Mouse (Mus musculus): ENCODE data around the gene Gimap1.
A peak's percentile ranks its signal among the peaks of the same experiment; 100 is the strongest.

Gimap1 gene

DNA sequence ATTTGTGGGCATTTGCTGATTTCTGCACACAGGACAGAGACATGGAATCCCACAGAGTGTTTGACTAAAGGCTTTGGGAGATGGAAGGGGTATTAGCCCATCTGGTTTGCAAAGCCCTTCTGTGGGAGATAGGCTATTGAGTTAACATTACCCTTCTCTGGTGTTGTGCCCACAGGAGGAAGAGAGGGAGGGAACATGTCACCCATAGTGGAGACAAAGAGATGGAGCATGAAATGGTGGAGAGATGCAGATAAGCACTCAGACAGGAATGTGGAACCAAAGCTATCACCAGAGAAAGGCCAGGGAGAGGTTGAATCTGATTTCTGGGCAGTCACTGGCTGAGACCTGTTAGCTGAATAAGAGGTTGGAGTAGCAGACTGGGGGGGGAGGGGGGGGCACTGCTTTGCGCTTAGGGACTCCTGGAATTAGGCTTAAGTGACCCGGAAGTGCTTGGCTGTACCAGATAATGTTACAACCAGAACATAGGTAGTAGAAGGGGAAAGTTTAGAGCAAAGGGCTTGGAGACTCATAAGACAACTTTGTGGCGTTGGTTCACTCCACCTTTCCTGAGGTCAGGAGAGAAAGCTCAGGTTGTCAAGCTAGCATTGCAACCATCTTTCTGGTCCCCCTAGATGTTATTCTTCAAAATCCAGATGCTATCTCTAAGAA is 1.8 kb downstream of the Gimap1 start:
- no peak for DNase-seq (ENCODE audit: low spot score)

DNA sequence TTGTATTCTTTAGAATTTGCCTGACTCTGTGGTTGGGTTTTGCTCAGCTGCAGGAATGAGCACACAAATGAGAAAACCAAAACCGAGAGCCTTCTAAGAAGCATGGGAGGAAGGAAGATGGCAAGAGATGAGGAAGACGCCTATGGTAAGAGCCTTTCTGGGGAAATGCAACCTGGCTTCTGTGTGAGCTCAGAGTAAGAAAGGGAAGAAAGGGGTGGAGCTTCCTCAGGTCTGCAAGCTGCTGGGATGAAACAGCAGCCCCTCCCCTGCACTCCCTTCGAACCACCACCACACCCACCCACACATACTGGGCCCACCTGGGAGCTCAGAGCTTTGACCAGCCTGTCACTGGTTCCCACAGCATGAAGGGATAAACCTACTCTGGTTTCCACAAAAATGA is 2.4 kb downstream of the Gimap1 start:
- peak; percentile 77 for DNase-seq (ENCODE audit: low spot score)

DNA sequence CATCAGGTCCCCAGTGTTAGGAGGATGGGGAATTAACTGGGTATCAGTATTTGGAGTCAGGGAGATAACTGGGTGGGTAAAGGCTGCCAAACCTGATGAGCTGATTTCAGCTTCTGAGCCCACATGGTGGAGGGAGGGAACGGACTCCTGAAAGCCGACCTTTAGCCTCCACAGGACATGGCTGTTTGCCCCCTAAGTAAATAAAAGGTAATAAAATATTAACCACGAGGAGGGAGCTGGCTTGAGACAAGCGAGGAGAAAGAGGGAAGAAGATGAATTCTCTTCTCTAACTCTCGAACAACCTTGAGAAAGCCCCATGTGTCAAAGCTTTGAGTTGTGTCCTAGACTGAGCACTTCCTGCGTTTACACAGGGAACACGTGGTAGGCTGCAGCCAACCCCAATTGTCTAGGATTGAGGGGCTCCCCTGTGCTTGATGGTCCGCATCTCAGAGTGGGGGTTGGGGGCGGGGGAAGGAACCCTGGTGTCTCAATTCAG is 2.9 kb downstream of the Gimap1 start:
- peak; percentile 83 for DNase-seq (ENCODE audit: low spot score)

DNA sequence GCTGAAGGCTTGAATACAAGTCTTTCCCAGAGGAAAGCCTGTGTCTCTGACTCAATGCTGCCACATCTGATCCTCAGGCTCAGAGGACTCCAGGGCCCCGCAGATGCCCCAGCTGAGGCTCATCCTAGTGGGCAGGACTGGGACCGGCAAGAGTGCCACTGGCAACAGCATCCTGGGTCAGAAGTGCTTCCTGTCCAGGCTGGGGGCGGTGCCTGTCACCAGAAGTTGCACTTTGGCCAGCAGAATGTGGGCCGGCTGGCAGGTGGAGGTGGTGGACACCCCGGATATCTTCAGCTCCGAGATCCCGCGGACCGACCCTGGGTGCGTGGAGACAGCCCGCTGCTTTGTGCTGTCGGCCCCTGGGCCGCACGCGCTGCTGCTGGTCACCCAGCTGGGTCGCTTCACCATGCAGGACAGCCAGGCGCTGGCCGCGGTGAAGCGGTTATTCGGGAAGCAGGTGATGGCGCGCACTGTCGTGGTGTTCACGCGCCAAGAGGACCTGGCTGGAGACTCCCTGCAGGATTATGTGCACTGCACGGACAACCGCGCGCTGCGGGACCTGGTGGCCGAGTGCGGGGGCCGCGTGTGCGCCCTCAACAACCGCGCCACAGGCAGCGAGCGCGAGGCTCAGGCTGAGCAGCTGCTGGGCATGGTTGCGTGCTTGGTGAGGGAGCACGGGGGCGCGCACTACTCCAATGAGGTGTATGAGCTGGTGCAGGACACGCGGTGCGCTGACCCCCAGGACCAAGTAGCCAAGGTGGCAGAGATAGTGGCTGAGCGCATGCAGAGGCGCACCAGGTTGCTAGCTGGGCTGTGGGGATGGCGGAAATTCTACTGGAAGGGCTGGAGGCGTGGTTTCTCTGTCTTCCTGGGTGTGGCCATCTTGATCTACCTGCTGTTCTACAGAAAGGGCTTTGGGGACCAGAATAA is 3.8 kb downstream of the Gimap1 start:
- DNase-seq (ENCODE audit: low spot score), result peak; percentile 72

DNA sequence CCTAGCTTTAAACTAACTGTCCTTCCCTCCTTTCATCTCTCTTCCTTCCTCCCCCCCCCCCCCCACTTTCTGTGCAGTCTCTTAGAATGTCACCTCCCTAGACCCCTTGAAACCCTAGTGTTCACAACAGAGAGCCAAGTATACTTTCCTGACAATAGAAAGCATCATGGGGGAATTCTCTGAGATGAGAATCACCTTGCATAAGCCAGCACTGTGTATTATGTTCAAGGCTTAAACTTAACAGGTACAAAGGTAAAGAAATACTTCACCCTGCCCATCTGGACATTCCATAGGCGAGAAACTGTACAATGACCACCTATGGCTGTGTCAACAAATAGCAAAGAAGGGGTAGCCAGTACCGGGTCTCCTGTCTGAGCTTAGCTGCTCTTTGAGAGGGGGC is 6.6 kb downstream of the Gimap1 start:
- no peak for DNase-seq (ENCODE audit: low spot score)

DNA sequence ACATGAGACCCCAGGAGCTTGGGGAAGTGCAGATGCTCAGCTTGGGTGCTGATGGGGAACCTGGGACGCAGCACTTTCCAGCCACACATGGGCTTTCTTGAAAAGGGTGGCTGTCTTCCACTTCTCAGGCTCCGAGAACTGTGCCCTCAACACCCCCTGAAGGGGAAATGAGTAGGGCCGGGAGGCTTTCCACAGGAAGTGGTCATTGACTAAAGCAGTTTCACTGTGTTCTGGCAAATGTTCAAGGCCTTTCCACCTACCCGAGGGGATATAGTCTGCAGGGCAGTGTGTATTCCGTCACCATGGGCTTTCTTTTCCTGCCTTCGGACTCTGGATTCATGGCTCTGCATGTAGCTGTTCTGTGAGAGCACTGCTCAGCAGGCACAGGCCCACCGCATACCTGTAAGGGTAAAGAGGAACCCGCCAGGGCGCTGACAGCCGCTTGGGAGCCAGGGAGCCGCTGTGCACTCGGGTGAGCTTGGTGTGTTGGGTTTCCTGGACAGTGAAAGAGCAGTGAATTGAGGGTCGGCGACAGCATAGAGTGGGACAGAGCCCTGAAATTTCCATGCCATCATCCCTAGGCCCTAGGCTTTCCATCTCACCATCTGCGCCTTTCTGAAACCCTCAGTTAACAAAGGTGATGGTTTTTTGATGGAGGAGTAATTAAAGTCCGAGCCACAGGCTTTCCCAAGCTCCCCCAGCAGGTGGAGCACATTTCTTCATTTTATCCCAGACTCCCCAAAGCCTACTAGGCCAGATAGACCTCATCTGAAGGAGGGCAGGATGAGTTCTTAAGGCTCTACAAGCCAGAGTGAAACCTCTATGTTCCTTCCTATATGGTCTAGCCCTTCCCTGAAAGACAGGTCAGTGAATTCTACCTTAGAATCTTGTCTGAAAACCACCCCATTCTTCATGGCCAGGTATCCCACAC is 7.4 kb downstream of the Gimap1 start, which contains the start of gene Gimap5:
Gene Gimap5 (plus strand): TSS at position 239 of the 931 bp plus-strand sequence.
- no peak for DNase-seq (ENCODE audit: low spot score)

DNA sequence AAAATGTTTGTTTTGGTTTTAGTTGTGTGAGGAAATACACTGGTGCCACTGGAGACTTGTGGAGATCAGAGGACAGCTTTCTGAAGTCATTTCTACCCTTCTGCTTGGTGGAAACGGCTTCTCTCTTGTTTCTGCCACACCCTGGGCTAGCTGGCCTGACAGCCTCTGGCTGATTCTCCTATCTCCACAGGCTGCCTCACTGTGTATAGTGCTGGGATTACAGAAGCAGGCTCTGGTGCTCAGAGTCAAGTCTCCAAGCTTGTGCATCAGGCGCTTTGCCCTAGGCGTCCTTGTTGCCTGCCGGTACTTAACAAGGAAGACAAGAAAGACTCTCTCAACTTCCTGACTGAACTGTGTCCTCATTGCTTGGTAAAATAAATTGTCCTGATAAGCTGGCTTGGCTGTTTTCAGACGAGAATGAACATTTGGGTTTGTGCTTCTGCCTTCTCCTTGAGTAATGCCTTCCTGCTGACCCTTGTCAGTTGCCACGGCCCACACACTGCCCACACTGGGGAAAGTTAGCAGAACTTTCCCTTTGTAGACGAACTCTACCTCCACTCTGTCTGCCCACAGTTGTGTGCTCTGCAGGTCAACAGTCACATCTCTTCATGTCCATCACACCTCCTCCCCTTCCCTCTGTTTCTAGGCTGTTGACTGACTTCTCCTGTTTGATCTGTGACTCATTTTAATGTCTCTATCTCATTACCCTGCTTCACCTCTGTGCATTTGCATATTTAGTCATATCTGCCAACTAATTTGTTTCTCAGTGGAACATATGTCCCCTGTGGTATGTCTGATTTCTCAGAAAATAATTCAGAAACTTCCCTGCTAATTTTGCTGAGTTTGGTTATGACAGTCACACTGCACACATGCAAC is 8.5 kb downstream of the Gimap1 start:
- DNase-seq (ENCODE audit: low spot score), result no peak

DNA sequence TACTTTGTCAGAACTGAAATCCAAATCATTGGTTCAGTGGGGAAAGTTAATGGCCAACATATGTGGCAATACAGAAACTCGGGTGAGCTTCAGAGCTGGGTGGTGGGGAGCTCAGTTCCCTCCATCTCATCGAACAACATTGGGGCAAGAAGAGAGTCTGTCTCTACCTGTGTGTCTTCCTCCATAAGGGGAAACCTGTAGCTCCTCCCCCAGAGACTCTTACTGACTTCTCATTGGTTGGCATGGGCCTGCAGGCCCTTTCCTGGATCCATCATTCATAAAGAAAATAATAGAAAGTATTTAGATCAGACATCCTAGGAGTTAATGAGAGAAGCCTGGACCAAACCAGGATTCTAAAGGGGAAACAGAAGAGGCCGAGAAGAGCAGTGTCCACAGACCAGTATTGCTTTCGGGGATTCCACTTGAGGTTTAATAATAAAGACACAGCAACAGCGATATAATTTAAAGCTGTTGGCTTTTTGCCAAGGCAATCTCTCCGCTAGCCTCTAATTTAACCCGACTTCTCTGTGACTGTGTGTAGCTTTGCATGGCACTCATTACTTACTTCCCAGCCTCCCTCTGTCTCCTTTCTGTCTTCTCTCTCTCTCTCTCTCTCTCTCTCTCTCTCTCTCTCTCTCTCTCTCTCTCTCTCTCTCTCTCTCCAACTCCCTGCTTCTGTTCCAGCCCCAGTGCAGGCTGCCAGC is 24.9 kb downstream of the Gimap1 start:
- DNase-seq (ENCODE audit: low spot score), result no peak

DNA sequence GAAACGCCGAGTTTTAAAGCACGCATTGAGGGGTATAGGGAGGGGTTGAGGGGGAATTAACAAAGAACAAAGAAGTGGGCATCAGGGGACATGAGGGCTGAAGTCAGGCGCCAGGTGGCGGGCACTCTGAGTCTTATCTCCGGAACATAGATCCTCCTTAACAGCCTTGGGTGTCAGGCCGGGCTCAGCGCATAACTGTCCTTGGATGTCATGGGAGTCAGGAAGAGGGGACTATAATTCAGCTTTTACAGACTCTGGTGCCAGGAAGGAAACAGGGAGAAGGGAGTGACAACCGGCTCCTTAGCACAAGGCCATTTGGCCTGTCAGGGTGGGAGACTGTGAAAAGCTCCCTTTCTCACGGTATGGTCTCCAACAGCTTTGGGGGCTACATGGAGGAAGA is 25.6 kb downstream of the Gimap1 start:
- no peak for DNase-seq (ENCODE audit: low spot score)

DNA sequence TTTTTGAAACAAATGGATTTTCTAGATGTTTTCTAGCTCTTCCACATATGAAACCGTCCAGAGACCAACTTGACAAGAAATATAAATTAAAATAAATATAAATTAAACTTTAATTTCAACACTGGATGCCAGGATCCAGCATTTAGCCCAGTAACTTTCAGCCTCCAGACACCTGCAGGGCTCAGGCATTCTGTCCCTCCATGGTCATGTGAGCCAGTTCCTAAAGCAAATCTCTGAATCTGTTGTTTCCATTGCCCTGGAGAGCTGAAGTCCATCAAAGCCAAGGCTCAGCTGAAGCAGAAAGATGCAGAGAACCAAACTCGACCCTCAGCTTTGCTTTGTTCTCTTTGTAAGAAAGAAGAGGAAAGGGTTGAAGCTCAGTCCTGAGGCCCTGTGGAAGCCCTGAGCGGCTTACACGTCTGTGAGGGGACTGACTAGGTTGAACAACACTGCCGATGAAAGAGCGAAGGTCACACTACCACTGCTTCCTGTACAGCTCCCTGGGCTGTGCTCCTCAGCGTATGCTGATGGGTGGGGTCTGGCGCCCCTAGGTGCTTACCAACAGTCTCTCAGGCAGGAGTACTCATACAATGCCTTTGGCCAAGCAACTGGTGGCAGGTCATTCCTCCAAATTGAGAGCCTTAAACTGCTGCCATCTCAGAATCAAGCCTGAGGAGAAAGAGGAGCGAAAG is 29.5 kb downstream of the Gimap1 start:
- peak; percentile 74 for DNase-seq (ENCODE audit: low spot score)

DNA sequence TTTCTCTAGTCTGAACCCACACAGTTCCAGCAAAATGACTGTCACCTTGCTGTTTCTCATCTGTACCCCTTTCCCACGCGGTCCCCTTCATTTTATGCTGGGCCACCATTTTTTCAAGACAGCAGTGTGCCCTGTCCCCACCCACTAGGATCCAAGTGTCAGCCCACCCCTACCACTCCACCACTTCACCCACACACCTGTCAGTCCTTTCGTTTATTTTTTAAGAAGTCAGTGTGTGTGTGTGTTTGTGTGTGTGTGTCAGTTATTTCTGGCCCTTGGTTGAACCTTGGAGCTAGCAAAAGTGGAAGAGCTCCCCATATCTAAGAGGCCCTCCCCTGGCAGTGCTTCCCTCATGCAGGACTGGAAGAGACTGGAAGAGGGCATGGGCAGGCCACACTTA is 30.1 kb downstream of the Gimap1 start:
- DNase-seq (ENCODE audit: low spot score), result no peak

DNA sequence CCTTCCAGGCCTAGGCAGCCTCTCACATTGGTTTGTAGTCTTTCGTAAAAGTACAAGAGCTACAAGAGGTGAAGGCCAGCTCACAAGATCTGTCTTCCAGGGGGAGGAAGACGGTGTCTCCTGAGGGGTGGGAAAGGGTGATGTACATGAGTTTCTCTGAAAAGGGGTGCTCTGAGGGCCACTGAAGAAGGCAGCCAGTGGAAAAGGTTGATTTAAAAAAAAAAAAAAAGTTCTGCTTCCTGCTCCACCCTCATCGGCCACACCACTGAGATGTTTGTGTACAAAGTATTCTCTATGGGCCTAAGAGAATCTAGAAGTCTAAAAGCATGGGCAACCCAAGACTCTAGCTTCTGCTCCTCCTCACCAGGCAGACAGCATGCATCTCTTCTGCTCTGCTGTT is 31.8 kb downstream of the Gimap1 start, which contains the start of gene Gimap3:
Gene Gimap3 (minus strand): TSS at position 156 of the 400 bp plus-strand sequence.
- no peak for DNase-seq (ENCODE audit: low spot score)

DNA sequence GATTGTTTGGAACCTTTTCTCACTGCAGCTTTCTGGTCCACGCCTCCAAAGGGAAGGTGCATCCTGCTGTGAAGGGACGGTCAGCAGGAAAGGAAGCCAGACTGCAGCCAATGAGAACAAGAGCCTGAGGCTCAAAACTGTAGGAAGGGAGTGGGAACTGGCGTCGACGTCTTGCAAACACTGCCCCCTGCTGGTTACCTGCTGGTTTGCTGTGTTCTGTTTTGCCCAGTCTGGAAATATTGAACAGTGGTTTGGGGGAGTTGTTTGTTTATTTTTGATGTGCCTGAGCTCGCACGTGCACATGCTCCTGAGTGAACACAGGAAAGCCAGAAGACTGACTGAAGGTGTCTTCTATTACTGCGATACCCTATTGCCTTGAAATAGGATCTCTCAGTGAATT is 33.2 kb downstream of the Gimap1 start:
- DNase-seq (ENCODE audit: low spot score), result peak; percentile 61

DNA sequence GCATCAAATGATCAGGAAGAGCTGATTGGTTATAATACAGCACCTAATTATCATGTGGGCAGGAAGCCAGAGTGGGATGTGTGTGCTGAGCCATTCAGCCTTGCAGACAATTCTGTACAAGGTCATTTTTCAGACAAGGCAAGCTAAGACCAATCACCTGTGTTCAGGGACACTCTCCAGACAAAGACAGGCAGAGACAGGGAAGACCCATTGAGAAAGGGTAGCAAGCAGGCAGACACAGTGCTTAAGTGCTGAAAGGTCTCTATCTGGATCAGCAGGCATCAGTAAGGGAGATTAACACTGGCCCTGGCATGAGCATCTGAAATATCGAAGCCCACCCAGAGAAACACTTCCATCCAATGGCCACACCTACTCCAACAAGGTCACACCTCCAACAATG is 45.6 kb downstream of the Gimap1 start:
- DNase-seq (ENCODE audit: low spot score), result no peak

DNA sequence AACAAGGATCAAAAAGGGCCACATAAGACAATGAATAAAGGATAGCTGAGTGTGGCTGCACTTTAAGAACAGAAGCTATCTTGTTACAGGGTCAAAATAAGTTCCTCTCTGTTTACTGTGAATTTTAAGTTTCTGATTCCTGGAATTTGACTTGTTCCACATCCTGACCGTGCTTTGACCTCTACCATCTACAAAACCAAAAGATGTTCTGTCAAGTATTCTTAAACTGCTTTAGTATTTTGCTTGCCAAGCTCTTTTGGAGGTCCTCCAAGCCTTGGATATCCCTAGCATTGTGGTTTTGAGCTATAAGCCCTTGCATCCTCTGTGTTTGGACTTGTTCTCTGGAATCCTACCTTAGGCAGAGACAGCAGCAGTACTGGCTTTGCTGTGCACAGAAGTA is 46.3 kb downstream of the Gimap1 start:
- no peak for DNase-seq (ENCODE audit: low spot score)

DNA sequence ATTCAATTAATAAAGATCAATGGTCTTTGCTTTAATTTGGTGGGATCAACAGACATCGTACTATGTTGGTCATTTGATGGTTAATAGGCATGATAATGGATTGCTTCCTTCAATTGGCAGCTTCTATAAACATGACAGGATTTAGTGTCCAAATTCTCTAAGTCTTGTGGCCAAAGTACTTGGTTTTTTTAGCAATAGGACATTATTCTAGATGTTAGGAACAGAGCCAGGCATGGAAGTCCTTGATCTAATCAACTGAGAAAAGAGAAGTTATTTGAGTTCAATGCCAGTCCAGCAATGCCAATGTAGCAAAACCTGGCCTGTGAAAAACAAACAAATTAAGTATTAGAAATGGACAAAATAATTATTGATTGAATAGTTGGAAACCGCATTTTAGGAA is 46.7 kb downstream of the Gimap1 start:
- DNase-seq (ENCODE audit: low spot score), result no peak

DNA sequence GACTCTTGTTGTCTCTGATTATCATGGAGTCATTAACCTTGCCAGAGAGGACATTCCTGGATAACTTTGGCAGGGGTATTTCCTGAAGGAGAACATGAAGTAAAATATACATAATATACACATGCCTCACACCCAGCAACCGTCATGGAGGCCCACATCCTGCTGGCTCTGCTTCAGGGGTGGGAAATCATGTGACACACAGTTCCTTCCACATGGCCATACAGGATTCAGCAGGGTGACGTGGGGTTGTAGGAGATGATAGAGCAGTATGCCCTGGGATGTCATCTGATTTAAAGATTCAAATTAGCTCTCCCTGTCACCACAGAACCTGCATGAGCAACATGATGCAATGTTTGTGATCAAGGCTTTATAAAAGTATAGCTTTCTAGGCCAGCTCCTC is 49.0 kb downstream of the Gimap1 start:
- DNase-seq (ENCODE audit: low spot score), result no peak

Measured in yolk sac, embryonic 10.5 days (tissue).